Mouse (Mus musculus): ENCODE data around the gene Phf8.

Gene Phf8

DNA sequence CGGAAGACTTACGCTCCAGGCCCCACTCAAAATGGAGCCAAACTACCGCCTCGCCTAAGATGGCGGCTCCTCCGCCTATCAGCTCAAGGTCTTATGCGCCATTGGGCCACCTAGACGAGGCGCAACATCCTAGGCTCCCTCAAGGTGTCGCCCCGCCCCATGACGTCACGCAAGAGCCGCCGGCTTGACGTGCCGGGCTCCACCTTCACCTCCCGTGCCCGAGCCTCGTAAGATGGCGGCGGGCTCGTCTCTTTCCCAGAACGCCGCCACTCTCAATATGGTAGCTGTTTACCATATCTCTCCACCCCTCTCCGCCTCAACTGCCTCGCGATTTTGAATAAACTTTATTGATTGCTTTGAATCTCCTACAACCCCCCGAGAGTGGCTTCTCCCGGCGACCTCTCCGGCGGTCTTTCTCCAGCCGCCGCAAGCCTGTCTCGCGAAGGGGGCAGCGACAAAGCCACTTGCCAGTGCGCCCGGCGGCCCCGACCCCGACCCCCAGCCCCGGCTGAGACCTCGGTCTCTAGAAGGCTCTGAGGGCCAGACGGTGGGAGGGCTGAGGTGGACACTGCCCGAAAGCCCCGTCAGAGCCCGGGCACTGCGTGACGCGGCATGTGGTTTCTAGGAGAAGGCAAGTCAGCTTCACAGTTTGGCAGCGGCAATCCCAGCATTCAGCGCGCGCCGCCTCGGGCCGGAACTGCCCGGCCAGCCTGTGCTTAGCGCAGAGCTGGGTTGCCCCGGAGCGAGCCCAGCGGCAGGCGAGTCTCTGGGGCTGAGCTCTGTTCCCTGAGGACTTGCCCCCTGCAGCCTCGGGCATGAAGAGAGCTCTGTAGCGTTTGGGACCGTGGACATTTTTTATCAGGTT is at the start of gene Phf8:
Gene Phf8 (plus strand): TSS at position 215 of the 865 bp plus-strand sequence.
- peak; percentile 96 to 97 for DNase-seq (ENCODE audit: inconsistent age in 2 of 2, low spot score in 1 of 2)

DNA sequence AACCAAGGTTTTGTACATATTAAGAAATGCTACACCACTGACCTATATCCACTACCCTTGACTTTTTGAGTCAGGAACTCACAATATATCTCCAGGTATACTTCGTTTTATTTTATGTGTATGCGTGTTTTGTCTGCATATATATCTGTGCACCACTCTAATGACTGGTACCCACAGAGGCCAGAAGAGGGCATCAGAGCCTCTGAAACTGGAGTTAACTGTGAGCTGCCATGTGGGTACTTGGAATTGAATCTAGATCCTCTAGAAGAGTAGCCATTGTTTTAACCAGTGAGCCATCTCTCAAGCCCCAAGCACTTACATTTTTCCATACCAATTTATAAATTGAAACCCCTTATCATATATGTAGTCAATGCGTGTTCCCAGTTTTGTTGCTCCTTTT is 32.3 kb upstream of the Phf8 start:
- no peak for DNase-seq (ENCODE audit: inconsistent age in 2 of 2, low spot score in 1 of 2)

DNA sequence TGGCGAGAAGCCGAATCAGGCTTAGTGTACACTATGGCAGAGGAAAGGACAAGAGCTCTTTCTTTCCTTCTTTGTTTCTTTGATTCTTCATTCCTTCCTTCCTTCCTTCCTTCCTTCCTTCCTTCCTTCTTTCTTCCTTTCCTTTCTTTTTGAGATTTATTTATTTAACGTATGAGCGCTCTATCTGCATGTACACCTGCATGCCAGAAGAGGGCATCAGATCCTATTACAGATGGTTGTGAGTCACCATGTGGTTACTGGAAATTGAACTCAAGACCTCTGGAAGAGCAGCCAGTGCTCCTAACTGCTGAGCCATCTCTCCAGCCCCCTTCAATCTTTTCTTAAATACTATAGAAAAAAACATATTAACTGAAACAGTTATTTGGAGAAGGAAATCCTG is 27.2 kb upstream of the Phf8 start:
- peak in 1 of 2 experiments; percentile 30 for DNase-seq (ENCODE audit: inconsistent age in 2 of 2, low spot score in 1 of 2)

DNA sequence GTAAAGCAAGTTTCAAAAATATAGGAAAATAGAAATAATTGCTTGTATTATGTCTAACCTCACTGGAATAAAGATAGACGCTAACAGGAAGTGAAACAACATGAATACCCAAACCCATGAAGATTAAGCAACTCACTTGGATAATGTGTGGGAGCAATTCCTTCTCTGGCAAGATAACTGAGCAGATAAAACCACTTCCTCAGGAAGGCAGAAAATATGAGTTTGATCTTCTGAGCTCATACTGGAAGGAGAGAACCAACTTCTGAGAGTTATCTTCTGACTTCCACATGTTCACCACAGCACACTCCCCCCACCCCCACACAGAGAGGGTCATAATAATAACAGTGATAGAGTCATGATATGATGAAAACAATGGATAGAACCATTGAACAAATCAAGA is 23.9 kb upstream of the Phf8 start:
- DNase-seq (ENCODE audit: inconsistent age in 2 of 2, low spot score in 1 of 2): no peak

DNA sequence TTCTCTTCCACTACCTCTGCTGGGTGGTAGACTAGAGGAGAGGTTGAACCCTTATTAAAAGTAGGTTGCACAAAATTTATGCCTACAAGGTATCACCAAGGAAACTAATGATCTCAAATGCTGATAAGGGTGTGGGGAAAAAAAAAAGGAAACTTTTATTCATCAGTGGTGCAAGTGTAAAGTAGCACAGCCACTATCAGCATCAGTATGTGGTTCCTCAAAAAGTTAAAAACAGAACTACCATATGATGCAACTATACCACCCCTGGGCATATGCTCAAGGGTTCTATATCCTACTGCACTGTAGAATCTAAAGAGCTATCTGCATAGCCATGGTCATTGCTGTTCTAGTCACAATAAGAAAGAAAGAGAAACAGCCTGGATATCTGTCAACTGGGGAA is 11.9 kb upstream of the Phf8 start:
- no peak for DNase-seq (ENCODE audit: inconsistent age in 2 of 2, low spot score in 1 of 2)

DNA sequence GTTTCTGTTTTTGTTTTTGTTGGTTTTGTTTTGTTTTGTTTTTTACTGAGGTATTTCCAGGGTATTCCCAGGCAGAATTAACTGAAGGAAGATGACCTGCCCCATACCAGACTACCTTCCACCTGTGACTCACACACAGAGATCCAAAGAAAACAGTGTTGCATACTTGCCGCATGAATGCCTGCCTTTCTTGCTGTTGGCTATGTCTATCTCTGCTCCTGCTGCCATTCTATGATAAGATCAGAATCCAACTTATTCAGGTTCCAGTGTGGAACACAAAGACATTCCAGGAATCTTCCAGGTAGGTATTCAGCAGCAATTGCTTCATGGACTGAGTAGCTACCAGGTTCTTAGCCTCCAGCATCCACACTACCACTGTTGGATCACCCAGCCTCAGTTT is 10.6 kb upstream of the Phf8 start:
- DNase-seq (ENCODE audit: inconsistent age in 2 of 2, low spot score in 1 of 2): no peak

DNA sequence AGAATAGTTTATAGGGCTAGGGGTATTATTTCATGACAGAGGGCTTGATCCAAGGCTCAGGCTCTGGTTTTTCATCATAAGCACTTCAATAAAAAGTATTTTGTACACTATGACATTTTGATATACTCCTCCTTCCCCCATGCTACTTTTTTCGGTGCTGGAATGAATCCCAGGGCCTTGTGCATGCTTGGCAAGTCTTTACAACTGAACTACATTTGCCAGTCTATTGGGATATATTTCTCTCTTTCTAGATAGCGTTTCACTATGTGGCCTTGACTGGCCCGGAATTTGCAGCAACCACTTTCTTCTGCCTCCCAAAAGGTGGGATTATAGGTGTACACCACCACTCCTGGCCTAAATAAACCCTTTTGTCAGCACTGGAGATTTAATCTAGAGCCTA is 7.4 kb upstream of the Phf8 start:
- peak; percentile 6 to 55 for DNase-seq (ENCODE audit: inconsistent age in 2 of 2, low spot score in 1 of 2)

DNA sequence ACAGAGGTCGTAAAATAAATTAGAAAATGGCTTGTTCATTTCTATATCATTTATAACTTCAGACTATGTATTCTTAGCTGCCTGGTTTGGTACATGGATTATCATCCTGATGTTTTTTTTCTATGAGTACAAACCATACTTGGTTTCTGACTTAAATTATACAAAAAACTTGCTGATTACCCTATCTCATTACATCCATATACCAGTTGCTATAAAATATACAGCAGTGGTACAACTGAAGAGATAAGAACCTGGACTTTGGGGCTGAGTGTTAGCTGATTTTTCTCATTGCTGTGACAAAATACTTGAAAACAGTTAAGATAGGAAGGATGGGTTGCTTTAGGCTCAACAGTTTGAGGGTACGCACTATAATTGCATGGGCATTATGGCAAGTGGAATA is 6.8 kb upstream of the Phf8 start:
- no peak for DNase-seq (ENCODE audit: inconsistent age in 2 of 2, low spot score in 1 of 2)

DNA sequence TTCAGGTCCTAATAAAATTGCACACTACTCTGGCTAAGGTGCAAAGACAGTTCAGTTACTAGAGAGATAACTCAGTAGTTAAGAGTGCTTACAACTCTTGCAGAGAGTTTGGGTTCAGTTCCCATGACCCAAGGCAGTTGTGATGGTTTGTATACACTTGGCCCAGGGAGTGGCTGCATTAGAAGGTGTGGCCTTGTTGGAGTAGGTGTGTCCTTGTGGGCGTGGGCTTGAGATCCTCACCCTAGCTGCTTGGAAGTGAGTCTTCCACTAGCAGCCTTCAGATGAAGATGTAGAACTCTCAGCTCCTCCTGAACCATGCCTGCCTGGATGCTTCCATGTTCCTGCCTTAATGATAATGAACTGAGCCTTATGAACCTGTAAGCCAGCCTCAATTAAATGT is 2.3 kb upstream of the Phf8 start:
- DNase-seq (ENCODE audit: inconsistent age in 2 of 2, low spot score in 1 of 2): no peak

DNA sequence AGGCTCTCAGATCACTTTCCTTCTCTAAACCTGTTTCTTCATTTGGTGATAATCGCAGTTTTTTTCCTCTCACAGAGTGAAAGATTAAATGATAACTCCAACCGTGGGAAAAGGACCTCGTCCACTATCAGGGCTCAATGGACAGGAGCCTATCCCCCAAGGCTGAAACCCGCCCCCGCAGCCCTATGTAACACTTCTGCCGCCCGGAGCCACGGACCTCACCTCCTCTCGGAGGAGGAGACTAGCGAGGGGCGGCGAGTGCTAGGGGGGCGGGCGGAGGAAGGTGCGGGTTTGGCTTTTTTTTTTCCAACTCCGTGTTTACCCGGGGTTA is 380 bp upstream of the Phf8 start:
- DNase-seq (ENCODE audit: inconsistent age in 2 of 2, low spot score in 1 of 2): no peak

DNA sequence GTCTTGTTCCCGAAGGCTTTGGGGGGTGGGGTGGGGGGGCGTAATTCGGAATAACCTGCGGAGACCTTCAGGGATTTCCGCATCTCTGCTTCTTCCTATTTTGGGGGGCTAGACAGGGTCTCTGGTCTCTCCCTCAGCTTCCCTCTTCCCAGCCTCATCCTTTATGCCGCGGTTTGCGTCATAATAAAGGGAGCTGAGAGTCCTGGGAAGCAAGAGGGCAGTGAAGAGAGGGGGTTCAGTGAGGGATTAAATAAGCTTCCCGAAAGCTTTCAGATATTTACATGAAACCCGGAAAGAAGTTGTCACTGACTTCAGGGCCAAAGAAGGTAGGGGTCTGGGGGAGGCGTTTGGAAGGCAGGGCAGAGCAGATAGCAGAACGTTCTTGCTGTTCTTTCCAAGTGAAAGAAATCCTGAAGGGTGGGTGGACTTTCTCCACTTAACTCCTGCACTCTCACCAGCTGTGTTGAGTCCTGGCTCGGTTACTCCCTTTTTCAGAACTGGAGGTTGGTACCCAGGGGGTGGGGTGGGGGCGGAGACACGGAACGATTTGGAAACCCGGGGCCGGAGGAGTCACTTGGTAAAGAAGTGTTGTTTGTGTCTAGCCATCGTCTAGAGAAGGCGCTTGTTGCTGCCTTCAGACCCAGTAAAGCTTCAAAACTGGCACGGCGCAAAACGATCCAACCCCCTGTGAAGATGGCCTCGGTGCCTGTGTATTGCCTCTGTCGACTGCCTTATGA is 1.5 kb downstream of the Phf8 start:
- peak; percentile 18 to 76 for DNase-seq (ENCODE audit: inconsistent age in 2 of 2, low spot score in 1 of 2)

DNA sequence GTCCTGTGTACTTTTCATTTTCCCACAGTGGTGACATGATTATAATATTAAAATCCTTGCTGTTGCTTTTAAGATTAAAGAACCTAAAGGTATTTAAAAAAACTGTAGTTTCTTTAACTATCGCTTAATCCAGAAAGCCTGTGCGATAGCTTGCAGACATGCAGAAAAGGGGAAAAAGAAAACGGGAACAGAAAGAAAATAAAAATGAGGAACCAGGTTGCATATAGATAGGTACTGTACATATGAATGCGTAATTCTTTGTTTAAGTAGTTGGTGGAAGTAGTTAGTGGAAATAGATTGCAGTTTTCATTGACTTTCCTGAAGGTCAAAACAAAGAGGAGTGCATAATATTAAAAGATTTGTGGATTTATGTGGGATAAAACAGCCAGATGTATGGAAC is 32.9 kb downstream of the Phf8 start:
- DNase-seq (ENCODE audit: inconsistent age in 2 of 2, low spot score in 1 of 2): no peak

DNA sequence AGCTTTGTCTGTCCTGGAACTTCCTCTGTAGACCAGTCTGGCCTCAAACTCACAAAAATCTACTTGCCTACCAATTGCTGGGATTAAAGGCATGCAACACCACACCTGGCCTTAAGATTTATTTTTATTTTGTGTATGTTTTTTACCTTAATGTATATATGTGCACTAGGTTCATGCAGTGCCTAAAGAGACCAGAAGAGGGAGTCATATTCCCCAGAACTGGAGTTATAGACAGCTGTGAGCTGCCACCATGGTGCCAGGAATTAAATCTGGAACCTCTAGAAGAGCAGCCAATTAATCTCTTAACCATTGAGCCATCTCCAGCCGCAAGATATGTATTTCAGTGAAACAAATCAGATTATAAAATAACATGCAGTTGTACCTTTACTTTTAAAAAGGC is 54.7 kb downstream of the Phf8 start:
- no peak for DNase-seq (ENCODE audit: inconsistent age in 2 of 2, low spot score in 1 of 2)

DNA sequence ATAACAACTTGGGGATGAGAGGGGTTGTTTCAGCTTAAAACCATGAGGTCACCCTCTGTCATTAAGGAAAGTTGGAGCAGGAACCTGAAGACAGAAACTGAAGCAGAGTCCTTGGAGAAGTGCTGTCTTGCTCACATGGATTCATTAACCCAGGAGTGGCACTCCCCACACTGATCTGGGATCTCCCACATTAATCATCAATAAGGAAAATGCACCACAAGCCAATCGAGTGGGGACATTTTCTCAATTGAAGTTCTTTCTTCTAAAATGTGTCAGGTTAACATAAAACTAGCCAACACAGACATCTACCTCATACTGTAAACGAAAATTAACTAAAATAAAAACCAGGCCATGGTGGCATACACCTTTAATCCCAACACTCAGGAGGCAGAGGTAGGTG is 122.9 kb downstream of the Phf8 start:
- DNase-seq (ENCODE audit: inconsistent age in 2 of 2, low spot score in 1 of 2): no peak

DNA sequence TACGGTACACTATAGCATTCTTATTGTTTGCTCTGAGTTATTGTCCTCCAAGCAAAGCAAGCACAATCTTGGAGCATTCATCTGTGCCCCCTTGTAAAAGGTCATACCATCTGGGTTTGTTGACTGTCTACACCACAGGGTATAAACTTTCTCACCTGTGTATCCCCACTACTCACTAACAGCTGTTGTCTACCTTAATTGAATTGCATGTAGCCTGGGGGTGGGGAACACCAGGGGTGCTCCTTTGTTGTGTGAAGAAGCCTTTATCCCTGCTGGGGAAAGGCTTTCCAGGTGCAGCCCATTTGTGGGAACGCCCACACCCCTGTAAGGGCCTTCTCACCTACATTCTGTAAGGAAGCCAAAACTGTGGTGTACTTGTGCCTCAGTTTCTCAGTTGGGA is 133.3 kb downstream of the Phf8 start:
- DNase-seq (ENCODE audit: inconsistent age in 2 of 2, low spot score in 1 of 2): no peak

DNA sequence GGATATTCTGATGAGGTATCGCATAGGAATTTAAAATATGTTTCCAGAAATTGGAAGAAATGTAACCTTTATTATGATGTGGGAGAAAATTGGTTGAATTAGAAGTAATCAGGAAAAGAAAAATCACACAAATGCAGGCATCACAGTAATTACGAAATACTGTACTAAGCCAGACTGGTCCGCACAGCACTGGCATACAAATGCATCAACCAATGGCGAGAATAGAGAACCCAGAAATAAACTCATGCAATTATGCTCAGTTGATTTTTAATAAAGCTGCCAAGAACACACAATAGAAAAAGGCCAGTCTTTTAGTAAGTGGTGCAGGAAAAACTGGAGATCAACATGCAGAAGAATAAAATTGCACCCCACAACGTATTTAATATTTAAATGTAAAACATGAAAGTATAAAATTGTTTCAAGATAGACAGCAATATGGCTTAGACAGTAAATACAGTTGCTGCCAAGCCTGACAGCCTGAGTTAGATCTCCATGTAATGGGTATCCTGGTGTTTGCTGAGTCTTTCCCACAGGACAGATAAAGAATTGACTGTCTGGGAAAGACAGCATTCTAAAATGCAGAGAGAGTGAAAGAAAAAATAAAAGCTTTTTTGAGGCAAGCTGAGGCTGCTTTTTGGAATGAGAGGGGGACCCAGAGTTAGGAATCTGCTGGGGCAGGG is 154.2 kb downstream of the Phf8 start:
- DNase-seq (ENCODE audit: inconsistent age in 2 of 2, low spot score in 1 of 2): no peak

All from adrenal gland, adult (tissue).